Mouse (Mus musculus) mature B cell (primary cell): ENCODE results near the gene Zfp536.

Source experiments
- in situ Hi-C: fragments of 300-500 bp; cut with MboI; formaldehyde crosslinking; loops from 2 replicates; pipeline ENCODE4 v1.14.3; 2019

Gene Zfp536

GRCm38 (mm10) chr7:37773312-37773702 lies at the start of gene Zfp536:
Gene Zfp536 (minus strand): TSS chr7:37773641.
- in situ Hi-C loops, result no loop called here

GRCm38 (mm10) chr7:37820670-37821301 lies 47.3 kb upstream of the Zfp536 start:
- in situ Hi-C loops, result no loop called here

- in situ Hi-C loops, result no loop called here
Observed at GRCm38 (mm10) chr7:37818631-37819340, 45.3 kb upstream of the Zfp536 start.

- in situ Hi-C loops, result no loop called here
Observed at GRCm38 (mm10) chr7:37816901-37817300, 43.5 kb upstream of the Zfp536 start.

GRCm38 (mm10) chr7:37814844-37815406 lies 41.5 kb upstream of the Zfp536 start:
- in situ Hi-C loops, result no loop called here

GRCm38 (mm10) chr7:37813676-37814075 lies 40.2 kb upstream of the Zfp536 start:
- in situ Hi-C loops, result no loop called here

- in situ Hi-C loops, result no loop called here
Observed at GRCm38 (mm10) chr7:37809908-37810307, 36.5 kb upstream of the Zfp536 start.

- in situ Hi-C loops, result no loop called here
Observed at GRCm38 (mm10) chr7:37809001-37809400, 35.6 kb upstream of the Zfp536 start.

- in situ Hi-C loops, result no loop called here
Observed at GRCm38 (mm10) chr7:37801160-37801559, 27.7 kb upstream of the Zfp536 start.

GRCm38 (mm10) chr7:37788721-37789120 lies 15.3 kb upstream of the Zfp536 start:
- in situ Hi-C loops, result no loop called here

GRCm38 (mm10) chr7:37775502-37775901 lies 2.1 kb upstream of the Zfp536 start:
- in situ Hi-C loops, result no loop called here

GRCm38 (mm10) chr7:37774463-37774970 lies 1.1 kb upstream of the Zfp536 start:
- in situ Hi-C loops, result no loop called here

GRCm38 (mm10) chr7:37773906-37774305 lies 465 bp upstream of the Zfp536 start:
- in situ Hi-C loops, result no loop called here

GRCm38 (mm10) chr7:37772376-37773311 lies 797 bp downstream of the Zfp536 start:
- in situ Hi-C loops, result no loop called here

GRCm38 (mm10) chr7:37771491-37772375 lies 1.7 kb downstream of the Zfp536 start:
- in situ Hi-C loops, result no loop called here

- in situ Hi-C loops, result no loop called here
Observed at GRCm38 (mm10) chr7:37770400-37771050, 2.9 kb downstream of the Zfp536 start.

- in situ Hi-C loops, result no loop called here
Observed at GRCm38 (mm10) chr7:37769526-37770399, 3.7 kb downstream of the Zfp536 start.

GRCm38 (mm10) chr7:37769004-37769403 lies 4.4 kb downstream of the Zfp536 start:
- in situ Hi-C loops, result no loop called here

GRCm38 (mm10) chr7:37768310-37768940 lies 5.0 kb downstream of the Zfp536 start:
- in situ Hi-C loops, result no loop called here
